ENCODE assay signal across 22 mouse cellular contexts in genomic region chr7:99228825-99229224, GRCm38 (mm10). TPM values are rescaled to one million over a fixed set of nuclear protein-coding genes. Genes with fewer than 3 reads are reported as not detected.
DNase-seq lines count a peak whose midpoint lies in the region; ATAC-seq and TF ChIP-seq lines count a peak whose summit lies in the region.
"Had no signal": no experiment of that assay in that cellular context is flagged by ENCODE, and none has a peak within 500 bp of the region (broad histone marks: within the 10 kb centered on the region; RNA-seq: fewer than 3 reads in every experiment).

No protein-coding gene starts in this region.

- no peaks in the 10 kb centered on the region for H3K9me3 ChIP-seq in hindbrain, embryonic 10.5 days
- no peaks in the 10 kb centered on the region for H3K9me3 ChIP-seq in hindbrain, embryonic 12.5 days (replicated peaks)
- no peaks in the 10 kb centered on the region for H3K9me3 ChIP-seq in liver, embryonic 15.5 days (replicated peaks)
- H3K9me3 ChIP-seq: heart, embryonic 13.5 days; limb, embryonic 13.5 days; midbrain, embryonic 15.5 days had no signal

- no peak for ATAC-seq in hindbrain, embryonic 12.5 days (ENCODE audit: low FRiP score)
- ATAC-seq in liver, embryonic 15.5 days (ENCODE audit: insufficient read depth) = peak; percentile 65
- ATAC-seq: forebrain, embryonic 16.5 days; inflammation-experienced regulatory T-cells, adult 6 months; midbrain, embryonic 15.5 days had no signal

- H3K4me3 ChIP-seq in hindbrain, embryonic 10.5 days = no peak overlapping the region
- no peak overlapping the region for H3K4me3 ChIP-seq in hindbrain, embryonic 12.5 days
- no peak overlapping the region for H3K4me3 ChIP-seq in liver, adult 2 months (ENCODE audit: insufficient read depth, low read depth, low read length)
- no peak overlapping the region for H3K4me3 ChIP-seq in liver, embryonic 15.5 days (replicated peaks)
- H3K4me3 ChIP-seq: heart, embryonic 13.5 days; layer of hippocampus, adult 2 months; limb, embryonic 13.5 days; midbrain, embryonic 15.5 days; myocyte had no signal

- peaks cover 35% of the 10 kb centered on the region for H3K4me1 ChIP-seq in hindbrain, embryonic 10.5 days (replicated peaks)
- H3K4me1 ChIP-seq in hindbrain, embryonic 12.5 days = 0 out of 2 replicates have a peak, but pooled peaks cover 2% of the 10 kb centered on the region
- peaks cover 41% of the 10 kb centered on the region for H3K4me1 ChIP-seq in liver, adult 2 months (ENCODE audit: control insufficient read depth, insufficient read depth, low read length)
- peaks cover 43% of the 10 kb centered on the region for H3K4me1 ChIP-seq in liver, embryonic 15.5 days (replicated peaks)
- H3K4me1 ChIP-seq: heart, embryonic 13.5 days; limb, embryonic 13.5 days; midbrain, embryonic 15.5 days had no signal

- 70% methylated on average over 8 of the region's 8 CpGs for WGBS in hindbrain, embryonic 10.5 days
- 74% methylated on average over 8 of the region's 8 CpGs for WGBS in hindbrain, embryonic 12.5 days
- 21% methylated on average over 8 of the region's 8 CpGs for WGBS in liver, adult 2 months
- 54% methylated on average over 8 of the region's 8 CpGs for WGBS in liver, embryonic 15.5 days (ENCODE audit: insufficient replicate concordance)

- H3K79me2 ChIP-seq in liver, adult 2 months (ENCODE audit: control insufficient read depth, insufficient read depth, low read length) = no peaks in the 10 kb centered on the region

- no peak overlapping the region for H3K4me2 ChIP-seq in hindbrain, embryonic 12.5 days (replicated peaks)
- H3K4me2 ChIP-seq in liver, embryonic 15.5 days = no peak overlapping the region
- H3K4me2 ChIP-seq: heart, embryonic 13.5 days; hindbrain, embryonic 14.5 days; limb, embryonic 13.5 days; midbrain, embryonic 15.5 days had no signal

- no peaks in the 10 kb centered on the region; the same call in 1 of the 2 replicates for H3K36me3 ChIP-seq in hindbrain, embryonic 10.5 days
- H3K36me3 ChIP-seq in hindbrain, embryonic 12.5 days = no peaks in the 10 kb centered on the region
- H3K36me3 ChIP-seq in liver, adult 2 months (ENCODE audit: control insufficient read depth, insufficient read depth, low read length) = no peaks in the 10 kb centered on the region
- no peaks in the 10 kb centered on the region for H3K36me3 ChIP-seq in liver, embryonic 15.5 days (replicated peaks)
- H3K36me3 ChIP-seq: heart, embryonic 13.5 days; limb, embryonic 13.5 days; midbrain, embryonic 15.5 days had no signal

- H3K9ac ChIP-seq in hindbrain, embryonic 12.5 days = no peak overlapping the region
- peak overlapping the region; percentile 6; the same call in 1 of the 2 replicates for H3K9ac ChIP-seq in liver, adult 2 months (ENCODE audit: low read depth, low read length)
- H3K9ac ChIP-seq in liver, embryonic 15.5 days = no peak overlapping the region
- H3K9ac ChIP-seq: heart, embryonic 13.5 days; hindbrain, embryonic 14.5 days; limb, embryonic 13.5 days; midbrain, embryonic 15.5 days had no signal

- no peak for TF ChIP-seq CTCF in liver, adult 2 months (IDR thresholded peaks at IDR 0.05; ENCODE audit: low read depth, low read length)

- no peaks in the 10 kb centered on the region for H3K27me3 ChIP-seq in hindbrain, embryonic 10.5 days (ENCODE audit: insufficient read depth, poor library complexity, severe bottlenecking)
- H3K27me3 ChIP-seq in hindbrain, embryonic 12.5 days = no peaks in the 10 kb centered on the region
- no peaks in the 10 kb centered on the region for H3K27me3 ChIP-seq in liver, adult 2 months (ENCODE audit: control insufficient read depth, insufficient read depth, low read length)
- no peaks in the 10 kb centered on the region for H3K27me3 ChIP-seq in liver, embryonic 15.5 days
- H3K27me3 ChIP-seq: heart, embryonic 13.5 days; limb, embryonic 13.5 days; midbrain, embryonic 15.5 days had no signal

- no peak for DNase-seq in hindbrain, embryonic 10.5 days (ENCODE audit: low spot score)
- peak; percentile 92 for DNase-seq in liver, adult 2 months (ENCODE audit: extremely low read depth, low read depth, low spot score)
- DNase-seq in yolk sac, embryonic 10.5 days (ENCODE audit: low spot score) = peak; percentile 25
- no peak for DNase-seq in left cerebral cortex, adult 18-20 months (ENCODE audit: low spot score in 2 of 2)
- DNase-seq in urinary bladder, postnatal 14 days (ENCODE audit: low spot score) = no peak
- DNase-seq: cerebellum, adult 2 months; right cerebral cortex, postnatal 4 days had no signal

- 0 out of 2 replicates have a peak overlapping the region, but pooled peaks have one; percentile 19 for H3K27ac ChIP-seq in hindbrain, embryonic 10.5 days
- no peak overlapping the region for H3K27ac ChIP-seq in hindbrain, embryonic 12.5 days
- peak overlapping the region; percentile 80 for H3K27ac ChIP-seq in liver, adult 2 months (replicated peaks; ENCODE audit: insufficient read depth, low read depth, low read length)
- H3K27ac ChIP-seq in liver, embryonic 15.5 days (replicated peaks) = peak overlapping the region; percentile 55; the same call in 1 of the 2 replicates
- H3K27ac ChIP-seq: heart, embryonic 13.5 days; hindbrain, embryonic 14.5 days; layer of hippocampus, adult 2 months; limb, embryonic 13.5 days; macrophage; midbrain, embryonic 15.5 days had no signal

- TF ChIP-seq POLR2A in liver, adult 2 months (IDR thresholded peaks at IDR 0.05; ENCODE audit: extremely low read depth, insufficient read depth, low read length) = no peak

RNA-seq across cellular contexts. Expression of gene Mogat2, which starts 9.6 kb away (rescaled TPM):
- 21.2 and 31.5 TPM in 2 replicates for polyA plus RNA-seq in hindbrain, embryonic 10.5 days (2016; fragmentation: Nextera tagmentation; extraction: Ambion mirVana)
- 5.3 and 6.3 TPM in 2 replicates for polyA plus RNA-seq in hindbrain, embryonic 12.5 days (2016; fragmentation: Nextera tagmentation; extraction: Ambion mirVana)
- 0.20 and 0.74 TPM in 2 replicates for total RNA-seq in liver, adult 2 months (2014; rRNA removed)
- polyA plus RNA-seq in liver, adult 2 months (2012; rRNA removed) = 0.22 and 0.34 TPM in 2 replicates
- polyA plus RNA-seq in liver, embryonic 15.5 days (2015; fragmentation: Nextera tagmentation; extraction: Ambion mirVana) = 30.7 and 30.9 TPM in 2 replicates
- total RNA-seq in left cerebral cortex, adult 18-20 months (2021) = not detected
- total RNA-seq: heart, adult 18-20 months; heart, postnatal 14 days; layer of hippocampus, adult 2 months; layer of hippocampus, postnatal 25 days; left cerebral cortex, postnatal 14 days had no signal
- polyA plus RNA-seq: cerebellum, adult 2 months; inflammation-experienced regulatory T-cells, adult 6 months had no signal

RNA-seq across cellular contexts. Expression of gene Map6, which starts 38.4 kb away (rescaled TPM):
- polyA plus RNA-seq in hindbrain, embryonic 10.5 days (2016; fragmentation: Nextera tagmentation; extraction: Ambion mirVana) = 32.9 and 65.5 TPM in 2 replicates
- polyA plus RNA-seq in hindbrain, embryonic 12.5 days (2016; fragmentation: Nextera tagmentation; extraction: Ambion mirVana) = 103 and 105 TPM in 2 replicates
- total RNA-seq in liver, adult 2 months (2014; rRNA removed) = not detected in 2 replicates
- polyA plus RNA-seq in liver, adult 2 months (2012; rRNA removed) = 0.04 TPM in 1 of 2 replicates, not detected in the other
- polyA plus RNA-seq in liver, embryonic 15.5 days (2015; fragmentation: Nextera tagmentation; extraction: Ambion mirVana) = 0.12 and 0.18 TPM in 2 replicates
- 100 to 1,000 TPM; 134 to 141 TPM for total RNA-seq in left cerebral cortex, adult 18-20 months (2021)

RNA-seq across cellular contexts. Expression of gene Dgat2, which starts 46.3 kb away (rescaled TPM):
- polyA plus RNA-seq in hindbrain, embryonic 10.5 days (2016; fragmentation: Nextera tagmentation; extraction: Ambion mirVana) = 13.1 and 15.0 TPM in 2 replicates
- 11.6 and 12.8 TPM in 2 replicates for polyA plus RNA-seq in hindbrain, embryonic 12.5 days (2016; fragmentation: Nextera tagmentation; extraction: Ambion mirVana)
- 464 and 499 TPM in 2 replicates for total RNA-seq in liver, adult 2 months (2014; rRNA removed)
- 610 and 703 TPM in 2 replicates for polyA plus RNA-seq in liver, adult 2 months (2012; rRNA removed)
- 137 and 174 TPM in 2 replicates for polyA plus RNA-seq in liver, embryonic 15.5 days (2015; fragmentation: Nextera tagmentation; extraction: Ambion mirVana)
- total RNA-seq in left cerebral cortex, adult 18-20 months (2021) = 10 to 100 TPM; 57.5 to 63.0 TPM

Comparison
In these comparisons a context has a peak if more than half of its experiments do, and no peak if none do; other contexts are left out.
1. DNase-seq: peak in liver, adult 2 months (single experiment) and yolk sac, embryonic 10.5 days (single experiment); none in hindbrain, embryonic 10.5 days (single experiment), left cerebral cortex, adult 18-20 months (0 of 2) and urinary bladder, postnatal 14 days (single experiment).
2. RNA of gene Map6, which starts 38.4 kb away (polyA plus RNA-seq): 103 to 105 TPM in hindbrain, embryonic 12.5 days and 32.9 to 65.5 TPM in hindbrain, embryonic 10.5 days; 0.12 to 0.18 TPM in liver, embryonic 15.5 days and 0.04 TPM in liver, adult 2 months; every median in the first group is over 10 times any median in the second.